Mouse (Mus musculus) embryonic facial prominence, embryonic 15.5 days (tissue): ENCODE results near the gene Slc4a8. TPM values are rescaled to one million over a fixed set of nuclear protein-coding genes. Genes with fewer than 3 reads are reported as not detected.

Experiments
- ATAC-seq: fragments of 200-750 bp; cut with Nextera tagmentation; 2 replicates; pipeline ENCODE4 v1.8.0; 2017; ENCODE audit warnings: low read depth, moderate TSS enrichment; ENCODE audit not compliant: insufficient number of reproducible peaks, low FRiP score, low TSS enrichment
- H3K27ac ChIP-seq: fragments of 300-500 bp; sonication (generic); replicated peaks from 2 replicates; pipeline ENCODE4 v1.5.1; 2015; ENCODE audit warnings: mild to moderate bottlenecking, inconsistent platforms
- H3K27me3 ChIP-seq: fragments of 300-500 bp; sonication (generic); 2 replicates; pipeline ENCODE4 v1.6.1; 2015; ENCODE audit warnings: inconsistent platforms
- H3K36me3 ChIP-seq: fragments of 300-500 bp; sonication (generic); 2 replicates; pipeline ENCODE4 v1.6.1; 2015; ENCODE audit warnings: mild to moderate bottlenecking, inconsistent platforms
- H3K4me1 ChIP-seq: fragments of 300-500 bp; sonication (generic); 2 replicates; pipeline ENCODE4 v1.6.1; 2015; ENCODE audit warnings: inconsistent platforms
- H3K4me2 ChIP-seq: fragments of 300-500 bp; sonication (generic); replicated peaks from 2 replicates; pipeline ENCODE4 v1.6.1; 2015; ENCODE audit warnings: mild to moderate bottlenecking, inconsistent platforms
- H3K4me3 ChIP-seq: fragments of 300-500 bp; sonication (generic); replicated peaks from 2 replicates; pipeline ENCODE4 v1.5.1; 2015; ENCODE audit warnings: mild to moderate bottlenecking, inconsistent platforms
- H3K9ac ChIP-seq: fragments of 300-500 bp; sonication (generic); 2 replicates; pipeline ENCODE4 v1.6.1; 2015; ENCODE audit warnings: inconsistent platforms
- H3K9me3 ChIP-seq: fragments of 300-500 bp; sonication (generic); replicated peaks from 2 replicates; pipeline ENCODE4 v1.6.1; 2016; ENCODE audit warnings: inconsistent platforms
- WGBS: fragments of 180-500 bp; shearing (Covaris S2); methylation state at CpG from one replicate; pipeline ENCODE4 v1.1.7; 2015; 5-methylcytosine and 5-hydroxymethylcytosine counted together
- polyA plus RNA-seq: library from polyadenylated mRNA; unstranded; fragments of >200 nt; fragmentation: Nextera tagmentation; extraction: Ambion mirVana; gene quantifications from 2 replicates; pipeline ENCODE4 v1.2.1, GENCODE M21; 2015

Gene Slc4a8
- polyA plus RNA-seq, 1 experiment from 2014 or later, result 4.8 TPM

- peak overlapping the region; percentile 79 for H3K4me2 ChIP-seq
- H3K27ac ChIP-seq, result no peak overlapping the region
- H3K27me3 ChIP-seq, result peaks cover 41% of the 10 kb centered on the region
- whole genome bisulfite sequencing, result 1% methylated on average over 30 of the region's 69 CpGs
- H3K36me3 ChIP-seq, result no peaks in the 10 kb centered on the region
- peak overlapping the region; percentile 70 for H3K4me3 ChIP-seq
- ATAC-seq, result peak; percentile 76
- no peaks in the 10 kb centered on the region for H3K9me3 ChIP-seq
- H3K9ac ChIP-seq, result peak overlapping the region; percentile 54
- peaks cover 23% of the 10 kb centered on the region for H3K4me1 ChIP-seq
Observed at GRCm38 (mm10) chr15:100870775-100871106, 109.2 kb downstream of the Slc4a8 start.

DNA sequence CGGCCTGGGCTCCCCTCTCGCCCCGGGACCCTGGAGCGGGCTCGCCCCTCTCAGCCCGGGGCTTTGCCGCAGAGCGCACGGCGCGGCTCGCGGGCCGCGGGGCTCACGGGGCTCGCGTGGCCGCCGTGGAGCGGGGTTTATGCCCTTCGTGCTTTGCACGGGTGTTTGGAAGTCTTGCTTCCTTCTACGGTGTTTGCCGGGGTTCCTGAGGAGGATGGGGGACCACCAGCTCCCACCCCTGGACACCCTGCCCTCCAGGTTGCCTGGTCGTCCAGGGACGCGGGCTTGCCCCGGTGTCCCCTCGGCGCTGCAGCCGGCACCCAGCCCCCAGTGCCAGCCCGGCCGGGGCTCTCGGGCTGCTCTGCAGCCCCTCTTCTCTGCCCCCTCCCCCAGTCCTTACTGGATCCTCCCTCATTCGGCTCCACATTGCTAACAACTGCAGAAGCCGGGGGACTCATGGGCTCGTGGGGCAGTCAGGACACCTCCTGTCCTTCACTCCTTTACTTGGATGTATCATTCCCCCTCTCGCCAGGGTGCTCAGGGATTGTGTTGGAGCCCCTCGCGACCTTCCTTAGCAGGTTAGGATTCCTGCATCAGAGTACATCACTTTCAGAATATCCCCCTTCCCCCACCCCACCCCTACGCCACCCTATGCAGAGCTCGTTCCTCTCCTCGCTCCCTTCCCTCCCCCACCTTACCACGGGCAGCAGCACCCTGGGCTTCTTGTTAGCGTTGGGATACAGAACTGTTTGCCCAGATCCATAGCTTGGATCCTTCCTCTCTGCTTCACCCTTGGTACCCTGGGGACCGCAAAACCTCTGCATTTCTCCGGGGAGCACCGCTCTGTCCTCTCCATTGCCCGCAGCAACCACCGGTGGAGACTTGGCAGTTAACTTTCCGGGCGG, 109.8 kb downstream of the Slc4a8 start:
- Histone ChIP-seq H3K9me3 (no peaks in the 10 kb centered on the region), H3K27me3 (peaks cover 46% of the 10 kb centered on the region), H3K27ac (no peak overlapping the region), H3K4me1 (peaks cover 23% of the 10 kb centered on the region), H3K4me2 (peak overlapping the region; percentile 79), H3K4me3 (peak overlapping the region; percentile 70), H3K9ac (peak overlapping the region; percentile 54), H3K36me3 (no peaks in the 10 kb centered on the region)
- ATAC-seq, result peak; percentile 57
- under 1% methylated on average over 52 of the region's 53 CpGs for whole genome bisulfite sequencing

DNA sequence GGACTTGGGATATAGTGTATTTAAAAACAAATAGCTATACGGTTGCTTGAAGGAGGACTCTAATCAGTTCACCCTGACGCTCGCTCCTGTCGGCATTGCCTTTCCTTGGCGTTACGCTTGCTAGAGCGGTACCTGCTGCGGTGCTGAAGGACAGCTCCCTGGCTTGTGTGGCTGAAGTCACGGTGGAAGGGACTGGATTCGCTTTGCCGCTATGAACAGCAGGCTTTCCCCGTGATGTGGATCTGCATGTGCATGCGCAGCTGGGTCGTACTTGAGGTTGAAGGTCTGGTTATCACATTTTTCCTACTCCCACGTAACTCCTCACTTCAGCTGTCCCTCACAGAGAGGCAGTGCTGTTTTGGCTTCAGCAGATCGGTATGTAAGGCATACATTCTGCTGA, 111.6 kb downstream of the Slc4a8 start:
- WGBS, result 3% methylated on average over 16 of the region's 16 CpGs
- H3K27me3 ChIP-seq, result peaks cover 49% of the 10 kb centered on the region

More for the DNA sequence above, 111.6 kb downstream of the Slc4a8 start:
- ATAC-seq, result no peak
- H3K36me3 ChIP-seq, result no peaks in the 10 kb centered on the region
- H3K27ac ChIP-seq, result no peak overlapping the region
- H3K4me3 ChIP-seq, result no peak overlapping the region
- no peaks in the 10 kb centered on the region for H3K9me3 ChIP-seq
- peaks cover 23% of the 10 kb centered on the region for H3K4me1 ChIP-seq
- no peak overlapping the region for H3K4me2 ChIP-seq
- no peak overlapping the region for H3K9ac ChIP-seq

Other genes with a start within 250 kb of the Slc4a8 start
- gene Tfcp2, start 209.7 kb upstream of the Slc4a8 start, polyA plus RNA-seq, result 23.0 and 26.6 TPM in 2 replicates
- 12.3 and 13.8 TPM in 2 replicates for gene Pou6f1, start 161.8 kb upstream of the Slc4a8 start, polyA plus RNA-seq
- gene Dazap2, start 146.4 kb upstream of the Slc4a8 start, polyA plus RNA-seq, result 179 and 203 TPM in 2 replicates
- 25.7 and 28.5 TPM in 2 replicates for gene Smagp, start 124.8 kb upstream of the Slc4a8 start, polyA plus RNA-seq
- gene Bin2, start 92.2 kb upstream of the Slc4a8 start, polyA plus RNA-seq, result 5.2 and 5.7 TPM in 2 replicates
- gene Cela1, start 73.8 kb upstream of the Slc4a8 start, polyA plus RNA-seq, result 4.5 and 5.3 TPM in 2 replicates
- gene Galnt6, start 32.4 kb upstream of the Slc4a8 start, polyA plus RNA-seq, result 4.0 and 4.5 TPM in 2 replicates
- gene Scn8a, start 108.1 kb downstream of the Slc4a8 start, polyA plus RNA-seq, result 4.3 and 5.5 TPM in 2 replicates